Mouse (Mus musculus) right cerebral cortex, postnatal 14 days (tissue): ENCODE measurements around the gene Havcr2.
"Not testable (repeated sequence)": the region's sequence is repeated elsewhere in the genome, so short reads cannot be mapped to it uniquely, and the experiment has no call there.

Experiments used
- DNase-seq: peaks from one replicate; pipeline ENCODE4 v3.0.0; 2022

The Havcr2 gene

GRCm38 (mm10) chr11:46461931-46462330 is 7.2 kb downstream of the Havcr2 start:
- DNase-seq: no peak

GRCm38 (mm10) chr11:46466878-46467277 is 12.1 kb downstream of the Havcr2 start:
- no peak for DNase-seq

- DNase-seq: no peak
Measured at GRCm38 (mm10) chr11:46474220-46474619, 19.5 kb downstream of the Havcr2 start.

GRCm38 (mm10) chr11:46479311-46479710 is 24.6 kb downstream of the Havcr2 start:
- no peak for DNase-seq

GRCm38 (mm10) chr11:46480517-46480916 is 25.8 kb downstream of the Havcr2 start:
- DNase-seq: no peak

GRCm38 (mm10) chr11:46488231-46488630 is 33.5 kb downstream of the Havcr2 start:
- DNase-seq: no peak

GRCm38 (mm10) chr11:46488650-46489049 is 33.9 kb downstream of the Havcr2 start:
- DNase-seq: no peak

GRCm38 (mm10) chr11:46507146-46507545 is 52.4 kb downstream of the Havcr2 start:
- DNase-seq: no peak

- DNase-seq: no peak
Measured at GRCm38 (mm10) chr11:46509900-46510299, 55.2 kb downstream of the Havcr2 start.

- DNase-seq: not testable (repeated sequence)
Measured at GRCm38 (mm10) chr11:46521341-46521740, 66.6 kb downstream of the Havcr2 start.

- no peak for DNase-seq
Measured at GRCm38 (mm10) chr11:46522719-46523118, 68.0 kb downstream of the Havcr2 start.

- DNase-seq: no peak
Measured at GRCm38 (mm10) chr11:46523912-46524311, 69.2 kb downstream of the Havcr2 start, which contains the start of gene Gm12169. Gene Gm12169 (plus strand): TSS chr11:46524212.

GRCm38 (mm10) chr11:46530149-46530548 is 75.4 kb downstream of the Havcr2 start:
- DNase-seq: no peak
